ENCODE assay signal across 8 mouse cellular contexts in genomic region chrX:170010581-170011528, GRCm38 (mm10). TPM values are rescaled to one million over a fixed set of nuclear protein-coding genes. Genes with fewer than 3 reads are reported as not detected.
A peak's percentile ranks its signal among the peaks of the same experiment; 100 is the strongest.
DNase-seq lines count a peak whose midpoint lies in the region; ATAC-seq and TF ChIP-seq lines count a peak whose summit lies in the region.
"Not testable (repeated sequence)": the region's sequence is repeated elsewhere in the genome, so short reads cannot be mapped to it uniquely, and the experiment has no call there.

No protein-coding gene starts in this region.

- H3K4me3 ChIP-seq in C2C12 (ENCODE audit: insufficient read depth, poor library complexity, severe bottlenecking) = peak overlapping the region; percentile 98
- peak overlapping the region; percentile 30 for H3K4me3 ChIP-seq in bone marrow, adult 2 months (replicated peaks; ENCODE audit: control insufficient read depth, low read depth, low read length)
- peak overlapping the region; percentile 36 for H3K4me3 ChIP-seq in embryonic fibroblast, embryonic 13.5 days (ENCODE audit: insufficient read depth, low read length)
- H3K4me3 ChIP-seq in heart, embryonic 12.5 days = peak overlapping the region; percentile 0
- H3K4me3 ChIP-seq in kidney, embryonic 16.5 days (ENCODE audit: low read length) = peak overlapping the region; percentile 24
- H3K4me3 ChIP-seq in liver, postnatal 0 days (ENCODE audit: low read depth, low read length) = peak overlapping the region; percentile 34
- peak overlapping the region; percentile 6 for H3K4me3 ChIP-seq in neural tube, embryonic 11.5 days (ENCODE audit: low read depth, low read length)

- peak overlapping the region; percentile 48; the same call in 1 of the 2 replicates for H3K27ac ChIP-seq in bone marrow, adult 2 months (ENCODE audit: control insufficient read depth, insufficient read depth, low read depth, low read length, poor library complexity)
- H3K27ac ChIP-seq in embryonic fibroblast, embryonic 13.5 days (ENCODE audit: insufficient read depth, low read length); heart, embryonic 12.5 days (ENCODE audit: poor library complexity, severe bottlenecking); kidney, embryonic 16.5 days (ENCODE audit: low read length); liver, postnatal 0 days (ENCODE audit: low read depth); neural tube, embryonic 11.5 days (ENCODE audit: low read depth, low read length): not testable (repeated sequence)

- H3ac ChIP-seq in C2C12 (ENCODE audit: control insufficient read depth, insufficient read length, low read depth) = peak overlapping the region; percentile 55

- H3K4me2 ChIP-seq in heart, embryonic 12.5 days = peak overlapping the region; percentile 6; the same call in 1 of the 2 replicates
- peak overlapping the region; percentile 37 for H3K4me2 ChIP-seq in kidney, embryonic 16.5 days (replicated peaks; ENCODE audit: low read depth, low read length)
- H3K4me2 ChIP-seq in liver, postnatal 0 days (ENCODE audit: low read depth, low read length) = peak overlapping the region; percentile 54
- H3K4me2 ChIP-seq in neural tube, embryonic 11.5 days (ENCODE audit: low read depth) = peak overlapping the region; percentile 26; the same call in 1 of the 2 replicates

- not testable (repeated sequence) for H3K79me3 ChIP-seq in C2C12 (ENCODE audit: low read depth)

- H3K36me3 ChIP-seq in C2C12 (ENCODE audit: control insufficient read depth, insufficient read depth); liver, postnatal 0 days (replicated peaks; ENCODE audit: insufficient read depth, low read length): not testable (repeated sequence)
- H3K36me3 ChIP-seq in heart, embryonic 12.5 days = peaks cover 16% of the 10 kb centered on the region
- H3K36me3 ChIP-seq in kidney, embryonic 16.5 days (ENCODE audit: insufficient read depth, low read length) = peaks cover 12% of the 10 kb centered on the region
- H3K36me3 ChIP-seq in neural tube, embryonic 11.5 days (ENCODE audit: control insufficient read depth, insufficient read depth, low read length) = peaks cover 11% of the 10 kb centered on the region

- 87% methylated on average over 97 of the region's 97 CpGs for WGBS in bone marrow, adult 2 months
- WGBS in heart, embryonic 12.5 days = 85% methylated on average over 97 of the region's 97 CpGs
- 79% methylated on average over 97 of the region's 97 CpGs for WGBS in kidney, embryonic 16.5 days
- 77% methylated on average over 94 of the region's 97 CpGs for WGBS in liver, postnatal 0 days (ENCODE audit: insufficient replicate concordance)
- 84% methylated on average over 97 of the region's 97 CpGs for WGBS in neural tube, embryonic 11.5 days

- H3K9me3 ChIP-seq in heart, embryonic 12.5 days (replicated peaks) = peaks cover 43% of the 10 kb centered on the region
- H3K9me3 ChIP-seq in kidney, embryonic 16.5 days (ENCODE audit: low read length) = peaks cover 35% of the 10 kb centered on the region
- H3K9me3 ChIP-seq in liver, postnatal 0 days (ENCODE audit: low read length) = peaks cover 14% of the 10 kb centered on the region
- peaks cover 27% of the 10 kb centered on the region for H3K9me3 ChIP-seq in neural tube, embryonic 11.5 days (ENCODE audit: control insufficient read depth, low read length)

- ATAC-seq in heart, embryonic 12.5 days (ENCODE audit: insufficient number of reproducible peaks, low FRiP score) = peak; percentile 33
- peak; percentile 49 for ATAC-seq in kidney, embryonic 16.5 days (ENCODE audit: low FRiP score, low TSS enrichment)
- ATAC-seq in liver, postnatal 0 days = not testable (repeated sequence)
- peak; percentile 24 for ATAC-seq in neural tube, embryonic 11.5 days (ENCODE audit: insufficient read depth, low FRiP score, low TSS enrichment)

- H3K79me2 ChIP-seq in C2C12 (ENCODE audit: control insufficient read depth, insufficient read depth) = peaks cover 28% of the 10 kb centered on the region

- H3K4me1 ChIP-seq in bone marrow, adult 2 months (ENCODE audit: control insufficient read depth, insufficient read depth, low read length); embryonic fibroblast, embryonic 13.5 days (ENCODE audit: control insufficient read depth, insufficient read depth, low read length); heart, embryonic 12.5 days (replicated peaks); kidney, embryonic 16.5 days (ENCODE audit: insufficient read depth, low read length); liver, postnatal 0 days (ENCODE audit: insufficient read depth); neural tube, embryonic 11.5 days (ENCODE audit: control insufficient read depth, insufficient read depth, low read length): not testable (repeated sequence)

- H3K9ac ChIP-seq in heart, embryonic 12.5 days; kidney, embryonic 16.5 days (replicated peaks; ENCODE audit: low read length); liver, postnatal 0 days (replicated peaks); neural tube, embryonic 11.5 days (ENCODE audit: low read length): not testable (repeated sequence)

- TF ChIP-seq EP300 in liver, postnatal 0 days (IDR thresholded peaks at IDR 0.05; ENCODE audit: low read depth) = not testable (repeated sequence)

- TF ChIP-seq CTCF in C2C12 (IDR thresholded peaks at IDR 0.05; ENCODE audit: control insufficient read depth, insufficient read depth, insufficient read length); bone marrow, adult 2 months (IDR thresholded peaks at IDR 0.05; ENCODE audit: control insufficient read depth, insufficient read depth, low read length); embryonic fibroblast, embryonic 13.5 days (IDR thresholded peaks at IDR 0.05; ENCODE audit: borderline replicate concordance, insufficient read depth, low read length): not testable (repeated sequence)
- TF ChIP-seq CTCF in liver, postnatal 0 days (IDR thresholded peaks at IDR 0.05; ENCODE audit: low read depth) = peak; percentile 52

- peak; percentile 83 for DNase-seq in liver, postnatal 0 days
- peak; percentile 42 for DNase-seq in neural tube, embryonic 11.5 days (ENCODE audit: low spot score)
- DNase-seq in testis, postnatal 14 days (ENCODE audit: low spot score) = peak; percentile 83

- H3K27me3 ChIP-seq in C2C12 (ENCODE audit: control insufficient read depth, insufficient read depth, insufficient read length); heart, embryonic 12.5 days (replicated peaks); kidney, embryonic 16.5 days (ENCODE audit: insufficient read depth, low read length); liver, postnatal 0 days (ENCODE audit: insufficient read depth, low read length); neural tube, embryonic 11.5 days (ENCODE audit: control insufficient read depth, insufficient read depth, low read length): not testable (repeated sequence)

- TF ChIP-seq POLR2A in bone marrow, adult 2 months (IDR thresholded peaks at IDR 0.05; ENCODE audit: borderline replicate concordance, control insufficient read depth, low read depth, low read length); embryonic fibroblast, embryonic 13.5 days (IDR thresholded peaks at IDR 0.05; ENCODE audit: low read depth, low read length): not testable (repeated sequence)

RNA-seq across cellular contexts. Expression of gene Gm21887, which starts 1.4 kb away (rescaled TPM):
- polyA plus RNA-seq in C2C12 (2012; fragmentation: generic; extraction: Trizol) = 42.3 TPM
- 135 and 477 TPM in 2 replicates for polyA plus RNA-seq in bone marrow, adult 2 months (2011; ENCODE audit: insufficient read depth, insufficient read length, low replicate concordance, missing spikeins)
- polyA plus RNA-seq in embryonic fibroblast, embryonic 13.5 days (2011; ENCODE audit: insufficient read length, low read depth, missing spikeins) = 44.5 and 62.1 TPM in 2 replicates
- 121 and 171 TPM in 2 replicates for polyA plus RNA-seq in heart, embryonic 12.5 days (2016; fragmentation: Nextera tagmentation; extraction: Ambion mirVana)
- polyA plus RNA-seq in kidney, embryonic 16.5 days (2015; fragmentation: Nextera tagmentation; extraction: Ambion mirVana) = 162 and 299 TPM in 2 replicates
- polyA plus RNA-seq in liver, postnatal 0 days (2015; fragmentation: Nextera tagmentation; extraction: Ambion mirVana) = 64.4 and 87.0 TPM in 2 replicates
- 214 and 267 TPM in 2 replicates for polyA plus RNA-seq in neural tube, embryonic 11.5 days (2014; fragmentation: Nextera tagmentation; extraction: Ambion mirVana)

Comparison
In these comparisons a context has a peak if more than half of its experiments do, and no peak if none do; other contexts are left out.
1. H3K4me3 ChIP-seq: peak in every context shown above with its lines; median percentile 98 in C2C12; 36 in embryonic fibroblast, embryonic 13.5 days; 34 in liver, postnatal 0 days; 30 in bone marrow, adult 2 months; 24 in kidney, embryonic 16.5 days; 6 in neural tube, embryonic 11.5 days; 0 in heart, embryonic 12.5 days.